8 mouse cellular contexts compared by ENCODE assay signal in the genomic region with DNA sequence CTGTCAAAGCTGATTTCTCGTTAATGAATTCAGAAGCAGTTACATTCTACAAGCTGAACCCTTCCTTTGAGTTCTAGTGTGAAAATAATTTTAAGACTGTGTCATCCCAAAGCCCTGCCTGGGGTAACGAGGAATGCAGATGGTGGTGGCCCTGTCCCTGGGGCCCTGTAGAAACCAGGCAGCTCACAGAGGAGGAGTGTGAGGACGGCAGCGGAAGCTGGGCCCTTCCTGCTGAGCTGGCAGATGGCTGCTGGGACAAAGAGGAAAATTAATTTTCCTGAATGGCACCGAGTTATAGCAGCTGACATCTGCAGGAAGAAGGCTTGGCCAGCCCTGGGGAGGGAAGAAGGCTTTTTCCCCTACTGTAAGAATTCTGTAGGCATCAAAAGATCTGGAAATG.
DNase-seq lines count a peak whose midpoint lies in the region; ATAC-seq lines count a peak whose summit lies in the region.
"Had no signal": no experiment of that assay in that cellular context is flagged by ENCODE, and none has a peak within 500 bp of the region (broad histone marks: within the 10 kb centered on the region; RNA-seq: fewer than 3 reads in every experiment).

No protein-coding gene starts in this region.

- peak; percentile 67; the same call in 1 of the 2 replicates for ATAC-seq in midbrain, embryonic 13.5 days

- no peaks in the 10 kb centered on the region for H3K9me3 ChIP-seq in midbrain, embryonic 13.5 days
- H3K9me3 ChIP-seq: stomach, embryonic 15.5 days had no signal

- no peak overlapping the region for H3K9ac ChIP-seq in midbrain, embryonic 13.5 days (replicated peaks)
- H3K9ac ChIP-seq: stomach, embryonic 15.5 days had no signal

- intact Hi-C loops in left cerebral cortex, postnatal 4 days (cut with DNase I): no loop called here
- intact Hi-C loops in heart, postnatal 25 days (cut with DNase I): no loop called here
- intact Hi-C loops in left cerebral cortex, postnatal 10 days (cut with DNase I): no loop called here

- H3K27me3 ChIP-seq in midbrain, embryonic 13.5 days: no peaks in the 10 kb centered on the region
- H3K27me3 ChIP-seq: stomach, embryonic 15.5 days had no signal

- peaks cover 26% of the 10 kb centered on the region for H3K4me1 ChIP-seq in midbrain, embryonic 13.5 days (replicated peaks)
- H3K4me1 ChIP-seq: stomach, embryonic 15.5 days had no signal

- H3K4me3 ChIP-seq in midbrain, embryonic 13.5 days (replicated peaks): no peak overlapping the region
- H3K4me3 ChIP-seq: stomach, embryonic 15.5 days had no signal

- H3K36me3 ChIP-seq in midbrain, embryonic 13.5 days: no peaks in the 10 kb centered on the region
- H3K36me3 ChIP-seq: stomach, embryonic 15.5 days had no signal

- peak; percentile 68 for DNase-seq in left cerebral cortex, postnatal 4 days
- no peak for DNase-seq in left cerebral cortex, adult 11 months (ENCODE audit: low spot score)
- DNase-seq in cerebellum, postnatal 10 days: peak; percentile 64 to 81
- peak; percentile 42 for DNase-seq in heart, postnatal 25 days (ENCODE audit: low spot score)
- no peak for DNase-seq in left cerebral cortex, postnatal 10 days (ENCODE audit: extremely low spot score in 1 of 2, low spot score in 2 of 2)
- no peak for DNase-seq in layer of hippocampus, postnatal 25 days (ENCODE audit: extremely low spot score in 1 of 2, low spot score in 1 of 2)

- no peak overlapping the region for H3K4me2 ChIP-seq in midbrain, embryonic 13.5 days (replicated peaks)
- H3K4me2 ChIP-seq: stomach, embryonic 15.5 days had no signal

- H3K27ac ChIP-seq in midbrain, embryonic 13.5 days: peak overlapping the region; percentile 68

- WGBS in midbrain, embryonic 13.5 days: 46% methylated on average over 5 of the region's 5 CpGs

Comparison
In these comparisons a context has a peak if more than half of its experiments do, and no peak if none do; other contexts are left out.
1. DNase-seq: peak in left cerebral cortex, postnatal 4 days (single experiment), cerebellum, postnatal 10 days (2 of 2) and heart, postnatal 25 days (single experiment); none in left cerebral cortex, adult 11 months (single experiment), left cerebral cortex, postnatal 10 days (0 of 2) and layer of hippocampus, postnatal 25 days (0 of 2).